Mouse (Mus musculus) heart, adult 18-20 months (tissue): Measurements from ENCODE around the gene Ppp1r35. TPM values are rescaled to one million over a fixed set of nuclear protein-coding genes. Genes with fewer than 3 reads are reported as not detected.
A peak's percentile ranks its signal among the peaks of the same experiment; 100 is the strongest.

ENCODE experiments used
- DNase-seq, 2 experiments: peaks; one replicate each; pipeline ENCODE4 v3.0.0; 2021 to 2022; ENCODE audit warnings: mixed read lengths in 1 of 2
- total RNA-seq, 2 experiments: library from RNA; stranded (reverse); gene quantifications; 2 replicates each; pipeline ENCODE4 v1.2.3; 2021

Gene Ppp1r35
- total RNA-seq, 2 experiments from 2014 or later = 9.9 to 12.0 TPM

- peak; percentile 53 to 65 for DNase-seq
These were observed 27.3 kb upstream of the Ppp1r35 start for GRCm38 (mm10) chr5:137751221-137751887.

GRCm38 (mm10) chr5:137751988-137752387 is 26.7 kb upstream of the Ppp1r35 start:
- no peak for DNase-seq

GRCm38 (mm10) chr5:137753111-137753832 is 25.4 kb upstream of the Ppp1r35 start:
- peak; percentile 59 to 72 for DNase-seq

- no peak for DNase-seq
These were observed 23.2 kb upstream of the Ppp1r35 start for GRCm38 (mm10) chr5:137755425-137755824.

- no peak for DNase-seq
These were observed 22.5 kb upstream of the Ppp1r35 start for GRCm38 (mm10) chr5:137756106-137756505.

- peak; percentile 88 to 94 for DNase-seq
These were observed 21.6 kb upstream of the Ppp1r35 start for GRCm38 (mm10) chr5:137756882-137757661.

GRCm38 (mm10) chr5:137757887-137758286 is 20.8 kb upstream of the Ppp1r35 start:
- peak; percentile 58 to 61 for DNase-seq

GRCm38 (mm10) chr5:137758921-137759534 is 19.6 kb upstream of the Ppp1r35 start:
- no peak for DNase-seq

- peak; percentile 90 to 91 for DNase-seq
These were observed 18.7 kb upstream of the Ppp1r35 start for GRCm38 (mm10) chr5:137759971-137760412.

GRCm38 (mm10) chr5:137764609-137765340 is 13.9 kb upstream of the Ppp1r35 start:
- no peak for DNase-seq

- DNase-seq = no peak
These were observed 12.4 kb upstream of the Ppp1r35 start for GRCm38 (mm10) chr5:137766270-137766669.

- no peak for DNase-seq
These were observed 10.2 kb upstream of the Ppp1r35 start for GRCm38 (mm10) chr5:137768475-137768874.

GRCm38 (mm10) chr5:137770709-137771108 is 7.9 kb upstream of the Ppp1r35 start:
- DNase-seq = peak in 1 of 2 experiments; percentile 60

GRCm38 (mm10) chr5:137772755-137773154 is 5.9 kb upstream of the Ppp1r35 start:
- no peak for DNase-seq

GRCm38 (mm10) chr5:137775587-137776290 is 2.9 kb upstream of the Ppp1r35 start:
- no peak for DNase-seq

- no peak for DNase-seq
These were observed 2.2 kb upstream of the Ppp1r35 start for GRCm38 (mm10) chr5:137776408-137776918.

GRCm38 (mm10) chr5:137777267-137777845 is 1.3 kb upstream of the Ppp1r35 start:
- no peak for DNase-seq

- DNase-seq = no peak
These were observed 644 bp downstream of the Ppp1r35 start for GRCm38 (mm10) chr5:137779053-137779933.

- DNase-seq = no peak
These were observed 3.0 kb downstream of the Ppp1r35 start for GRCm38 (mm10) chr5:137781661-137782060.
